Mouse (Mus musculus): Measurements from ENCODE around the gene Unk. TPM values are rescaled to one million over a fixed set of nuclear protein-coding genes. Genes with fewer than 3 reads are reported as not detected.
"Not testable (repeated sequence)": the region's sequence is repeated elsewhere in the genome, so short reads cannot be mapped to it uniquely, and the experiment has no call there.

Unk gene
- total RNA-seq, 2 experiments from 2014 or later, result 15.2 to 25.4 TPM

- no peak for ATAC-seq (replicated peaks; ENCODE audit: poor library complexity, severe bottlenecking)
These were observed 20.5 kb upstream of the Unk start for GRCm38 (mm10) chr11:116009661-116010060.

GRCm38 (mm10) chr11:116010146-116010545 lies 20.0 kb upstream of the Unk start:
- ATAC-seq (replicated peaks; ENCODE audit: poor library complexity, severe bottlenecking), result no peak

GRCm38 (mm10) chr11:116010948-116011347 lies 19.2 kb upstream of the Unk start:
- no peak for ATAC-seq (replicated peaks; ENCODE audit: poor library complexity, severe bottlenecking)

- no peak for ATAC-seq (replicated peaks; ENCODE audit: poor library complexity, severe bottlenecking)
These were observed 18.4 kb upstream of the Unk start for GRCm38 (mm10) chr11:116011529-116012261.

- peak; percentile 88 for ATAC-seq (replicated peaks; ENCODE audit: poor library complexity, severe bottlenecking)
These were observed 17.7 kb upstream of the Unk start, which contains the start of gene Galk1 for GRCm38 (mm10) chr11:116012262-116012947. Gene Galk1, minus strand, starts transcription at chr11:116012719.

GRCm38 (mm10) chr11:116014821-116015220 lies 15.3 kb upstream of the Unk start:
- ATAC-seq (replicated peaks; ENCODE audit: poor library complexity, severe bottlenecking), result no peak

GRCm38 (mm10) chr11:116018106-116018505 lies 12.0 kb upstream of the Unk start:
- peak; percentile 52 for ATAC-seq (replicated peaks; ENCODE audit: poor library complexity, severe bottlenecking)

GRCm38 (mm10) chr11:116018867-116019266 lies 11.3 kb upstream of the Unk start:
- not testable (repeated sequence) for ATAC-seq (replicated peaks; ENCODE audit: poor library complexity, severe bottlenecking)

GRCm38 (mm10) chr11:116019360-116019791 lies 10.7 kb upstream of the Unk start:
- ATAC-seq (replicated peaks; ENCODE audit: poor library complexity, severe bottlenecking), result no peak

- ATAC-seq (replicated peaks; ENCODE audit: poor library complexity, severe bottlenecking), result no peak
These were observed 10.1 kb upstream of the Unk start for GRCm38 (mm10) chr11:116019976-116020411.

- no peak for ATAC-seq (replicated peaks; ENCODE audit: poor library complexity, severe bottlenecking)
These were observed 9.6 kb upstream of the Unk start for GRCm38 (mm10) chr11:116020519-116020922.

GRCm38 (mm10) chr11:116021328-116022220 lies 8.5 kb upstream of the Unk start:
- ATAC-seq (replicated peaks; ENCODE audit: poor library complexity, severe bottlenecking), result no peak

GRCm38 (mm10) chr11:116022256-116022780 lies 7.8 kb upstream of the Unk start:
- no peak for ATAC-seq (replicated peaks; ENCODE audit: poor library complexity, severe bottlenecking)

GRCm38 (mm10) chr11:116023074-116023770 lies 6.9 kb upstream of the Unk start:
- ATAC-seq (replicated peaks; ENCODE audit: poor library complexity, severe bottlenecking), result not testable (repeated sequence)

- ATAC-seq (replicated peaks; ENCODE audit: poor library complexity, severe bottlenecking), result peak; percentile 69
These were observed 6.3 kb upstream of the Unk start for GRCm38 (mm10) chr11:116023771-116024355.

GRCm38 (mm10) chr11:116024356-116024808 lies 5.7 kb upstream of the Unk start:
- ATAC-seq (replicated peaks; ENCODE audit: poor library complexity, severe bottlenecking), result peak; percentile 68

- ATAC-seq (replicated peaks; ENCODE audit: poor library complexity, severe bottlenecking), result no peak
These were observed 4.9 kb upstream of the Unk start for GRCm38 (mm10) chr11:116025056-116025845.

GRCm38 (mm10) chr11:116027756-116028155 lies 2.4 kb upstream of the Unk start, which contains the start of gene H3f3b:
Gene H3f3b, minus strand, starts transcription at chr11:116027962.
- ATAC-seq (replicated peaks; ENCODE audit: poor library complexity, severe bottlenecking), result 0 out of 2 replicates have a peak, but pooled peaks have one; percentile 0

Data from granulocyte monocyte progenitor cell, adult 5-6 weeks (primary cell).